Mouse (Mus musculus) forebrain, embryonic 16.5 days (tissue): Measurements from ENCODE around the gene Anks1b. TPM values are rescaled to one million over a fixed set of nuclear protein-coding genes. Genes with fewer than 3 reads are reported as not detected.
A peak's percentile ranks its signal among the peaks of the same experiment; 100 is the strongest.

Source experiments
- ATAC-seq: fragments of 200-750 bp; cut with Nextera tagmentation; 2 replicates; pipeline ENCODE4 v1.8.0; 2017; ENCODE audit warnings: mild to moderate bottlenecking, moderate library complexity
- H3K27ac ChIP-seq: fragments of 300-500 bp; sonication (generic); 2 replicates; pipeline ENCODE4 v1.5.1; 2014; ENCODE audit warnings: low read length, control low read depth
- H3K27me3 ChIP-seq: fragments of 300-500 bp; sonication (generic); replicated peaks from 2 replicates; pipeline ENCODE4 v1.6.1; 2014; ENCODE audit warnings: low read length; ENCODE audit not compliant: control insufficient read depth, insufficient read depth
- H3K36me3 ChIP-seq: fragments of 300-500 bp; sonication (generic); 2 replicates; pipeline ENCODE4 v1.6.1; 2014; ENCODE audit not compliant: control insufficient read depth, insufficient read depth
- H3K4me1 ChIP-seq: fragments of 300-500 bp; sonication (generic); replicated peaks from 2 replicates; pipeline ENCODE4 v1.6.1; 2014; ENCODE audit warnings: low read length; ENCODE audit not compliant: control insufficient read depth, insufficient read depth
- H3K4me2 ChIP-seq: fragments of 300-500 bp; sonication (generic); 2 replicates; pipeline ENCODE4 v1.6.1; 2014; ENCODE audit warnings: mild to moderate bottlenecking, low read length, control low read depth
- H3K4me3 ChIP-seq: fragments of 300-500 bp; sonication (generic); replicated peaks from 2 replicates; pipeline ENCODE4 v1.5.1; 2014; ENCODE audit warnings: mild to moderate bottlenecking, low read length, control low read depth
- H3K9ac ChIP-seq: fragments of 300-500 bp; sonication (generic); replicated peaks from 2 replicates; pipeline ENCODE4 v1.6.1; 2014; ENCODE audit warnings: low read depth, low read length, control low read depth
- H3K9me3 ChIP-seq: fragments of 300-500 bp; sonication (generic); 2 replicates; pipeline ENCODE4 v1.6.1; 2016; ENCODE audit warnings: low read length; ENCODE audit not compliant: control insufficient read depth
- WGBS: fragments of 180-500 bp; shearing (Covaris S2); extraction: QIAGEN DNeasy Blood & Tissue Kit; methylation state at CpG from one replicate; pipeline ENCODE4 v1.1.7; 2014; 5-methylcytosine and 5-hydroxymethylcytosine counted together
- polyA plus RNA-seq: library from polyadenylated mRNA; unstranded; fragments of >200 nt; fragmentation: Nextera tagmentation; extraction: Ambion mirVana; gene quantifications from 2 replicates; pipeline ENCODE4 v1.2.1, GENCODE M21; 2015

The Anks1b gene
- polyA plus RNA-seq, 1 experiment from 2014 or later, result 84.4 TPM

DNA sequence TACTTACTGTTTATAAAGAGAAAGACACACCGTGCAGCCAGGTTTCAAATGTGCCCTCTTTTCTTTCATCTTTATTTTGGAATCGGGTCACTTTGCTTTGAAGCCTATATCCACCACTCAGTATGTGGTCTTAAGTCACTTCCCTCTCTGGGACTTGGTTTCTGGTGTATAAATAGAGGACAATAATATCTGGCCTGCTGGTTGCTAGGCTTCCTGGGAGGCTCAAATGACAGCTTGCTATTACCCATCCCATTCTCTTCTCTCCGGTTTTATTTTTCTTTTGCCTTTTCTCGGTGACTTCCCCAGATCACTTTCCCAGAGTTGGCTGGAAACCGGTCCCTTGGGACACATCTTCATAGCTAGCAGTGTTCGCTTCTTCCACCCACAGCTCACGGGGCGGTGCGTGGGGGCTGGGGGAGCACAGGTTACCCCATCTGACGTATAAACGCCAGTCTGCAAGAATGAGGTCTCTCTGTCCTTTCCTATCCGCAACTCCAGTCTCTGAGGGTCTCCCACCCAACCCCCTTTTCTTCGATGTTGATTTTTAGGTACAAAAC lies 815.5 kb downstream of the Anks1b start:
- Histone ChIP-seq H3K9me3 (no peaks in the 10 kb centered on the region; the same call in 1 of the 2 replicates), H3K9ac (no peak overlapping the region), H3K36me3 (no peaks in the 10 kb centered on the region), H3K27me3 (no peaks in the 10 kb centered on the region), H3K4me2 (no peak overlapping the region), H3K4me1 (peaks cover 3% of the 10 kb centered on the region; the same call in 1 of the 2 replicates), H3K27ac (no peak overlapping the region), H3K4me3 (no peak overlapping the region)
- WGBS, result 82% methylated on average over 13 of the region's 13 CpGs
- no peak for ATAC-seq

DNA sequence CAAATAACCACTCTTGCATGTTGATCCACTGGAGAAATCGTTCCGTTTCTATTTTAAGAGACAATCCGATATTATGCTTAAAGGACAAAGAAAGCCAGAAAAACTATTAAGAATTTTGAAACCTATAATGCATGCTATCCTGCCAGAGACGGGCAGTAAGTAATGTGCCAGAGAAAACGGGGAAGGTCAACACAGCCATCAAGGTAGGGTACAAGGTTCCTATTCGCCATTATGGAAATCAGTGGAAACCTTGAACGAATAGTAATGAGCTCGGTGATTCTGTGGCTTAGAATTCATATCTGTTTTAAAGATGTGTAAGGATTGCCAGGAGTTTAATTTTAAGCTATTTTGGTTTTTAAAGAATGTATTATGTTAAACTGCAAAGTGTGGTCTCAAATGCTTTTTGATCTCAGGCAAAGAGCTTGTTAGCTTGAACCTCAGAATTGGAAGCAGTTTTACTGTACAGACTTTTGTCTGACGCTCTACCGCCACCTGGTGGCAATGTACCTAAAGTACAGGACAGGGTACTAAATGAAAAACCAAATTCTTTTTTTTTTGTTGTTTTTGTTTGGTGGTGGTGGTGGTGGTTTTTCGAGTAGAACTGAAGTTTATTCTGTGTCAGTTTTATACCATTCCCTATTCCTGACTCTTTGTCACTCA lies 816.7 kb downstream of the Anks1b start:
- H3K9me3 ChIP-seq, result no peaks in the 10 kb centered on the region; the same call in 1 of the 2 replicates
- peaks cover 3% of the 10 kb centered on the region; the same call in 1 of the 2 replicates for H3K4me1 ChIP-seq
- WGBS, result 47% methylated on average over 11 of the region's 11 CpGs
- H3K36me3 ChIP-seq, result no peaks in the 10 kb centered on the region
- H3K27me3 ChIP-seq, result no peaks in the 10 kb centered on the region
- H3K27ac ChIP-seq, result peak overlapping the region; percentile 32; the same call in 1 of the 2 replicates
- H3K9ac ChIP-seq, result no peak overlapping the region
- no peak overlapping the region for H3K4me3 ChIP-seq
- peak; percentile 70; the same call in 1 of the 2 replicates for ATAC-seq
- H3K4me2 ChIP-seq, result no peak overlapping the region

DNA sequence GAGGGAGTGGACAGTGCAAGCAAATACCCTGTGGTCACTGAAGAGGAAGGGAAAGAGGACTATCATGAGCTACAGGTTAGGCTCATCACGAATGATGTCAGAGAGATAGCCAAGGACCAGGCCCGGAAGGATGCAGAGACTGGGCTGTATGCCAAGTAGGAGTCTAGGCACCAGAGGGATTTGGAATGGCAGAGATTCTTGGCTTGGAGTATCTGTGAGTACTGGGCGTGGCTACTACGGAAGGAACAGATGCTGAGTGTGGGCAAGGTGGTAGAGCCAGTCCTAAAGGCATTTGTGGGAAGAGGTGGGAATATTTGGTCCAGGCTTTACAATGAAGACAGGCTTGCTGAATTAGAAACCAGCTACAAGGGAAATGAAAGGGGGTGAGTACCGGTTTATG lies 823.4 kb downstream of the Anks1b start:
- Histone ChIP-seq H3K9me3 (no peaks in the 10 kb centered on the region), H3K4me2 (no peak overlapping the region), H3K27me3 (no peaks in the 10 kb centered on the region), H3K36me3 (no peaks in the 10 kb centered on the region), H3K9ac (no peak overlapping the region), H3K4me1 (0 out of 2 replicates have a peak, but pooled peaks cover 10% of the 10 kb centered on the region), H3K27ac (no peak overlapping the region), H3K4me3 (no peak overlapping the region)
- 57% methylated on average over 5 of the region's 5 CpGs for WGBS
- no peak for ATAC-seq

DNA sequence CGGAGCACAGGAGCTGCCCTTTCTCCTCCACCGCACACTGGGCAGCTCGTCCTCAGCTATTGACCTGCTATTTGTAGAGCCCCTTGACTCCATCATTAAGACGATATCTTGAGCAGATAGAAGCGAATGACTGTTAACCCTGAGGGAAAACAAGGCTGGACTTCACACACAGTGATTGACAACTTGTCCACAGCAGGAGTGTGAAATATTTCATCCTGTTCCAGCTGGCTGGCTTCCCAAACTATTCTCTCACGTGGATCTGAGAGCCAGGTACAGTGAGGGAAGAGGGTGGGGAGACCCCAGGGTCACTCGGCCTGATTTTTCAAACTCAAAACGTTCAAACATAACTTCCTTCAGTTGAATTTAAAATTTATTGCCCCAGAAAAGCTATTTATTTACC lies 824.1 kb downstream of the Anks1b start:
- ATAC-seq, result no peak
- Histone ChIP-seq H3K36me3 (no peaks in the 10 kb centered on the region), H3K9ac (no peak overlapping the region), H3K4me3 (no peak overlapping the region), H3K4me2 (no peak overlapping the region), H3K9me3 (no peaks in the 10 kb centered on the region), H3K27me3 (no peaks in the 10 kb centered on the region), H3K27ac (no peak overlapping the region), H3K4me1 (0 out of 2 replicates have a peak, but pooled peaks cover 10% of the 10 kb centered on the region)
- WGBS, result 57% methylated on average over 8 of the region's 8 CpGs

DNA sequence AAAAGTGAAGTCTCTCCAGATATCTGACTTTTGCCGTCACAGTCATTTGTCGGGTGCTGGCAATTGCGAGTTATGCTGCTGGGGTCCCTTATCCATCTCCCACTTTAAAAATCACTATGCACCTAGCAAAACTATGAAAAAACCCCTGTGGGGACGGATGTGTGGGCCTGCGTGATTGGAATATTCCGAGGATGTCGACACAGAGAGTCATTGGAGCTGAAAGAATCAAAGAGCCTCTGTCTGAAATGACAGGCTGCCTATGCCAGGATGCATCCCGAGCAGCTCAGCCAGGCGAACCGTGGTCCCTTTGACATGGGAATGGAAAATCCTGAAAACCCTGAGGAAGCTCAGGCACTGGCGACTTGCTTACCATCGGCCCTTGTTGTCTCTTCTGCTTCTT lies 825.9 kb downstream of the Anks1b start:
- H3K4me2 ChIP-seq, result no peak overlapping the region
- H3K27ac ChIP-seq, result no peak overlapping the region
- WGBS, result 72% methylated on average over 12 of the region's 12 CpGs

DNA sequence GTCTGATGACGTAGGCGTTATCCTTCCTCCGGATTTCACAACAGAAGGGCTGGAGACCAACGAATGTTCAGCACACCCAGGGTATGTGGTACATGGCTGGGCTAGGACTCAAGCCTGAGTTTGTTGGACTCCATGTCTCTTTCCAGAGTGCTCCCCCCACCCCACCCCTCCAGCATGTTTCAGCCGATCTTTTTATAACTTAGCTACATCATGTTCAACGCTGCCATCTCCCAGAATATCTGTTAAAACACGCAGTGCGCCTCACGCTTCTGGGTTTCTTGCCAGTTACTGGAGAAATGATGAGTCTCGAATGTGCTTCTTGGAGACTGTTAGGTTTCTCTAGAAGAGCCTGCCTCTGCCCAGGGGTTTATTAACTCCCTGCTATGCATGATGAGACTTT lies 831.3 kb downstream of the Anks1b start:
- H3K4me2 ChIP-seq, result no peak overlapping the region
- H3K27me3 ChIP-seq, result no peaks in the 10 kb centered on the region
- WGBS, result 83% methylated on average over 10 of the region's 10 CpGs
- no peaks in the 10 kb centered on the region for H3K36me3 ChIP-seq
- H3K9ac ChIP-seq, result no peak overlapping the region
- no peak overlapping the region for H3K4me3 ChIP-seq
- 0 out of 2 replicates have a peak, but pooled peaks cover 5% of the 10 kb centered on the region for H3K4me1 ChIP-seq
- no peaks in the 10 kb centered on the region for H3K9me3 ChIP-seq
- no peak overlapping the region for H3K27ac ChIP-seq
- ATAC-seq, result 0 out of 2 replicates have a peak, but pooled peaks have one; percentile 21

More for the DNA sequence above, 825.9 kb downstream of the Anks1b start:
- ATAC-seq, result 0 out of 2 replicates have a peak, but pooled peaks have one; percentile 18
- Histone ChIP-seq H3K4me3 (no peak overlapping the region), H3K4me1 (0 out of 2 replicates have a peak, but pooled peaks cover 10% of the 10 kb centered on the region), H3K9ac (no peak overlapping the region), H3K9me3 (no peaks in the 10 kb centered on the region), H3K27me3 (no peaks in the 10 kb centered on the region), H3K36me3 (no peaks in the 10 kb centered on the region)

DNA sequence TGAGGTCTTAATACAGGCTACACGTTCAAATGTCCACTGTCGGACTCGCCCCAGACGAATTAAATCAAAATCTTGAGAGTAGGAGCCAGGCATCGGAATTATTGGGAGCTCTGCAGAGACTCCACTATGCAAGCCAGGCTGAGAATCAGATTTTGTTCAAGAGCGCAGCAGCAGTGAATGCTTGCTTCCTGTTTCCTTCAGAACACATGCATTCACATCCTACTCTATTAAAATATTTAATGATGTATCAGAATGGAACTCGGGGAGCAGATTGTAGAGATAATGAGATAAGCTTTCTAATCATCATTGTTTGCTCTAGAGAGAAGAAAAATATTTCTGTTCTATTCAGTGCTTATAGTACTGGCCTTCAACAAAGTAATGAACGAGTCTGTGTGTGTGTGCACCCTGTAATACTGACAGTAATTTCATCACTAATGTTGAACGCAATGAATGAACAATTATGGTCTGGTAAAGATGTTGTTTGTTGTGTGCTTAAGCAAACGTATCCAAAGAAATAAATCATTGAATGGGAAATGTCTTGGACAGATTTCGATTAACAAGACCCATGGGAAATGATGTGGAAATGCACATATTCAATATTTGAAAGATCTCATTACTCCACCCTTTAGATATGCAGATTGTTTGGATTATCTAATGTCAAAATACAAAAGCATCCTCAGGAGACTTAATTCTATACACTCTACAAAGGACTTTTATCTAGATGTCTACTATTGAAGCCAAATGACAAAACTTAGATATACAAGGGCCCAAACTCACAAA lies 835.7 kb downstream of the Anks1b start:
- H3K9ac ChIP-seq, result no peak overlapping the region
- peak; percentile 69 for ATAC-seq
- 13% methylated on average over 11 of the region's 11 CpGs for WGBS

DNA sequence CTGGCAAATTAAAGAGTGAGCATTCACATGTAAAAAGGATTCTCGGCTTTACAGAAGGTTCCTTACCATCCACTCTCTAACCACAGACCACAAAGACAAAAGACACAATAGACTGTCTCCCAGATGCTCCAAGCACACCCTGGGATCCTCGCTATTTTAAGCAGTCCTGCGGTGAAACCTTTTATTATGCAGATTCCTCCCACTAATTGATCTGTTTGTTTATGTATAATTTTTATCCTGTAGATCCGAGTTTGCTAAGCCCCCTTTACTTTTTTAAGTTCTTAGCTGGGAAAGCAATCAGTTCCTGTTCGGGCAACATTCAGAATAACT lies 836.3 kb downstream of the Anks1b start:
- Histone ChIP-seq H3K9ac (no peak overlapping the region), H3K4me1 (0 out of 2 replicates have a peak, but pooled peaks cover 5% of the 10 kb centered on the region), H3K36me3 (0 out of 2 replicates have a peak, but pooled peaks cover 2% of the 10 kb centered on the region), H3K9me3 (no peaks in the 10 kb centered on the region), H3K27ac (no peak overlapping the region), H3K27me3 (no peaks in the 10 kb centered on the region), H3K4me2 (no peak overlapping the region), H3K4me3 (no peak overlapping the region)
- WGBS, result 4% methylated on average over 5 of the region's 5 CpGs
- peak; percentile 62 for ATAC-seq

More for the DNA sequence above, 835.7 kb downstream of the Anks1b start:
- H3K4me3 ChIP-seq, result no peak overlapping the region
- H3K4me1 ChIP-seq, result 0 out of 2 replicates have a peak, but pooled peaks cover 5% of the 10 kb centered on the region
- 0 out of 2 replicates have a peak, but pooled peaks cover 2% of the 10 kb centered on the region for H3K36me3 ChIP-seq
- H3K9me3 ChIP-seq, result no peaks in the 10 kb centered on the region
- no peak overlapping the region for H3K4me2 ChIP-seq
- no peaks in the 10 kb centered on the region for H3K27me3 ChIP-seq
- H3K27ac ChIP-seq, result no peak overlapping the region

DNA sequence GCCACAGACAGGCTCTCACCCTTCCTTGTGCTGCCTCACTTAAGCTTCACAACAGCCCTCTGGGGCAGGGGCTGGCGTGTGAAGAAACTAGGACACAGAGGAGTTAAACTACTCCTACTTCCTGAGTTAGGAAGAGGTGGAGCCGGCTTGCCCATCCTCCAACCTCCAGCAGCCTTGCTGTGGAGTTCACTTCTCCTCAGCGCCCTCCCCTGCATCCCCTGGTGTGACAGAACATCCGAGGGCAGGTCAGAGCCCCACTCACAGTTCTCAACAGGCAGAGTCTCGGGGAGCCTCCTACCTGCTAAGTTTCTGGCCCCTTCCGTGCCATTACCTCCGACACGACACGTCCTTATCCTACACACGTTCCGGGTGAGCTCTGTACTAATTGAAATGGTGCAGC lies 844.7 kb downstream of the Anks1b start:
- H3K4me3 ChIP-seq, result no peak overlapping the region
- WGBS, result 58% methylated on average over 11 of the region's 11 CpGs
- peaks cover 3% of the 10 kb centered on the region for H3K4me1 ChIP-seq
- no peaks in the 10 kb centered on the region for H3K9me3 ChIP-seq
- no peak for ATAC-seq
- no peak overlapping the region for H3K27ac ChIP-seq
- H3K36me3 ChIP-seq, result 0 out of 2 replicates have a peak, but pooled peaks cover 2% of the 10 kb centered on the region
- no peaks in the 10 kb centered on the region for H3K27me3 ChIP-seq
- H3K4me2 ChIP-seq, result no peak overlapping the region
- no peak overlapping the region for H3K9ac ChIP-seq
